Mouse (Mus musculus) thymus, postnatal 25 days (tissue): ENCODE data around the gene Dcxr.
"Not testable (repeated sequence)": the region's sequence is repeated elsewhere in the genome, so short reads cannot be mapped to it uniquely, and the experiment has no call there.

Source experiments
- DNase-seq: peaks from one replicate; pipeline ENCODE4 v3.0.0; 2022

Gene Dcxr

DNA sequence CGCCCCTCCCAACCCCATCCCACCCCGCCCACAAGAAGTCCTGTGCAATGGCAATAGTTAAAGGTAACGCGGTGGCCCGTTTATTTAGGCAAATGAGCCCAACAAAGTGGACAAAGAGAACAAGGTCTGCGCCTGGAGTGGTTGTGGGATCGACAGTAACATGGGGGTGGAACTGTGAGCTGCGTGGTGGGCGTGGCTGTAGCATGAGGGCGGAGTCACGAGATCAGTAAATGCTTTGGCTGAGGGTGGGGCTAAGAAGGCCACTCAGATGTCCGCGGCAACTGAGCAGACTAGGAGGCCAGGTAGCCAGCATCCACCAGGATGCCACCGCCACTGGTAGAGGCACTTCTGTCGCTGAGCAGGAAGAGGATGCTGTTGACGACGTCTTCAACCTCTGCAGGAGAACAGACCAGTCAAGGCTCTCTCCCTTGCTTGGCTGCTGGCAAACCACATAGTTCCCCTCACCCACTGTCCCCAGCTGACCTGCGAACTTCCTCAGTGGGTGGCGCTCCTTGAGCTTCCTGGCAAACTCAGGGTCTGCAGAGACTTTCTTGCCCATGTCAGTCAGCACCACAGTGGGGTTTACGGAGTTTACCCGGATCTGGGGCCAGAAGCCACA lies 2.5 kb upstream of the Dcxr start:
- DNase-seq, result not testable (repeated sequence)

DNA sequence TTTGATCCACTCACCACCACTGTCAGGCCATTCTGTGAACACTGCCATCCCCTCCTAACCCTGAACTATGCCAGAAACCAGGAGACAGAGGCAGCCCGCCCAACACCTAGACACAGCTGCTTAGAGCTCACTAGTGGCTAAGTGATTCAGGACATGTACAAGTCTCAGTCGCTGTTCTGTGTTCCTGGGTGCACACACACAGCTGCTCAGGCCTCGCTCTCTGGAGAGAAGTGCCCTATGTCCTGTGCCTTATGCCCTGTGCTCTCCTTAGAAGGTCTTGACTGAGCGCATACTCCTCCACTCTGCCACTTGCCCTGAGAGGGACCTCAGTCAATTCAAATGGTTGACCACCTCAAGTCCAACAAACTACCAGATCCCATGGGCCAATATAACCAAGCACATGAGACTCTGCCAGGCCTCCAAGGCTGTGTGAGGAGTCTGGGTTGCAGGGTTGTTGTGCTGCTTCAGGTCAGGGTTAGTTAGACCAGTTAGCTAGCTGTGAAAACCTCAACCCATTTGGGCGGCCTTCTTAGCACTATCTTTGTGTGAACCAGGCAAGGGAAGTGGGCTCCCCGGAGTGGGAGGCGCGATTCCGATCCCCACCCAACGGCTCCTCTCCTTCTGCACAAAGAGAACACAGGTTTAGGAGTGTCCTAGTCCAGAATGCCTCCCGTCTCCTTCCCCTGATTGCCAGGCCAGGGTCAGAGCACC lies 1.6 kb upstream of the Dcxr start:
- no peak for DNase-seq

DNA sequence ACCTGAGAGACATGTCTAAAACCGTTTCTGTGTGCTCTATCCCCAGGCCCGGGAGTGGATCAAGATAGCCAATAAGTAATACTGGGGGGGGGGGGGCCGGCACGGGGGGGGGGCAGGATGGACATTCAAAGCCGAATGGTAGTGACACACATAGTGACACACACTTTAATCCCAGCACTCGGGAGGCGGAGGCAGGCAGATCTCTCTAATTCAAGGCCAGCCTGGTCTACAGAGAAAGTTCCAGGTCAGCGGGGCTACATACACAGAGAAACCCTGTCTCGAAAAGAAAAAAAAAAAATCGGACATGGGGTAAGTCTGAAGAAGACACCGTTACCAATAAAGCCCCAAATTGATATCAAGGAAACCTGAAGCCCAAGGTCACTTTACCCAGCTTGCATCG lies 483 bp upstream of the Dcxr start:
- no peak for DNase-seq

DNA sequence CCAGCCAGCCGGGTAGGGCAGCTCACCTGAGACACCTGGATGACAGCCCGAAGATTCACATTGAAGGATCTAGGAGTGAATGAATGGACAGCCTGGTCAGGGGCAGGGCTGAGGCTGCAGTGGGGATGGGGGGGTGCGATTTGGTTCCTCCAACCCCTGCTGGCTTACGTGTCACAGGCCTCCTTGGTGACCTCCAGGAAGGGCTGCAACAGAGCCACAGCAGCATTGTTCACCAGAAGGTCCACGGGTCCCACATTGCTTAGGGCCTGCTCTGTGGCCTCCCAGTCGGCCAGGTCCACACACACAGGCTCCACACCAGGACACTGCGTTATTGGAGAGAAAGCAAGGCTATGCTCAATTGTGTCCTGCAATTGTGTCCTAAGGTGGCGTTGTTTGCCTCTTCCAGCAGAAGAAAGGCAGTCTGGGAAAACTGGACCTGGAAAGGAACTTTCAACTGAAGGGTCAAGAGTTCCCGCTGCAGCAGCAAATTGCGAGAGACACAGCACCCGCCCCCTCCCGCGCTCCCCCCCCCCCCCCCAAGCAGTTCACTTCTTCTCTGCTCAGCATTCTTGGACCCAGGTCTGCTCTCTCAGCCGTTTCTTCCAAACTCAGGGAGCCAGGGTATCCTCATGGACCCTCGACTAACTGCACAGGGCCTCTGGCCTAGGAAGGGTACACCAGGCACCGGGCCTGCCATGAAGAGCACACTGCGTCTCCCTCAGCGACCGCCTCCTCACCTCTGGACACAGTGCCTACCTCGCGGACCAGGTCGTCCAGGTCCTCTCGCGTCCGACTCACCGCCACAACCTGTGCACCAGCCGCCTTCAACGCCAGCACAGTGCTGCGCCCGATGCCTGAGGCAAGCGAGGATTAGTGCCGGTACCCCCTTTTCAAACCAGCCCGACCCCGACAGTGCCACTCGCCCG lies 575 bp downstream of the Dcxr start:
- DNase-seq, result no peak

DNA sequence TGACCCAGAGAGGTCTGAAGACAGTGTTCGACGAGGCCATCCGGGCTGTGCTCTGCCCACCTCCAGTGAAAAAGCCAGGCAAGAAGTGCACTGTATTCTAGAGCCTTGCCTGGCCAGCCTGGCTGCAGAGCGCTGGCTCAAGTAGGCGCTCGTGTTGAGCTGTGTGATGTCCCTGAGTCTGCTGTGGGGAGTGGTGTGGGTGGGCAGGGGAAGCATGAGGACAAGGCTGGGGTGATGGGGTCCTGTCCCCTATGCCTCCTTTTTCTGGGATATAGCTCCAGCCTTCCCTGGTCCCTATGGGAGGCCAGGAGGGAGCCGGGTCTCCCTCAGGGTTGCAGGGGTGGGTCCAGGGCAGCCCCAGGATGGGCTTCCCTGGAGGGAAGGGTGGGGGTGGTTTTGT lies 3.6 kb downstream of the Dcxr start:
- DNase-seq, result no peak

DNA sequence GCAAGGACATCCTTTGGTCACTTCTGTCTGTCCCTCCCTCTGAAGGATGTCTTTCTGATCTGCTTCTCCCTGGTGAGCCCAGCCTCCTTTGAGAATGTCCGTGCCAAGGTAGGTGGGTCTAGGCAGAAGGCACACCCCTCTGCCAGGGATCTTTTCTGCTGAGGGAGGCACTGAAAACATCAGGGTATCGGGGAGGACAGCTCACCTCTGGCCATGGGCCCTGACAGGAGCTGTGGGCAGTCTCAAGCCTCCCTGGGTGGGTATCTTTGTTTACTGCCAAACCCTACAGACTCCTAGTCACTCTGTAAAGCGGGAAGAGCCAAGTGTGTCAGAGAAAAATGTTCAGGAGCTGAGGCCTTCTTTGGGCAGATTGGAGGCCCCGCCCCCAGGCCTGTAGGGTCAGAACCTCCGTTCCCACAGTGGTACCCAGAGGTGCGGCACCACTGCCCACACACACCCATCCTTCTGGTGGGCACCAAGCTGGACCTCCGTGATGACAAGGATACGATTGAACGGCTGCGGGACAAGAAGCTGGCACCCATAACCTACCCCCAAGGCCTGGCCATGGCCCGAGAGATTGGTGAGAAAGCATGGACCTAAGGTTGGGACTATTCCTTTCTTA lies 4.2 kb downstream of the Dcxr start:
- DNase-seq, result no peak

DNA sequence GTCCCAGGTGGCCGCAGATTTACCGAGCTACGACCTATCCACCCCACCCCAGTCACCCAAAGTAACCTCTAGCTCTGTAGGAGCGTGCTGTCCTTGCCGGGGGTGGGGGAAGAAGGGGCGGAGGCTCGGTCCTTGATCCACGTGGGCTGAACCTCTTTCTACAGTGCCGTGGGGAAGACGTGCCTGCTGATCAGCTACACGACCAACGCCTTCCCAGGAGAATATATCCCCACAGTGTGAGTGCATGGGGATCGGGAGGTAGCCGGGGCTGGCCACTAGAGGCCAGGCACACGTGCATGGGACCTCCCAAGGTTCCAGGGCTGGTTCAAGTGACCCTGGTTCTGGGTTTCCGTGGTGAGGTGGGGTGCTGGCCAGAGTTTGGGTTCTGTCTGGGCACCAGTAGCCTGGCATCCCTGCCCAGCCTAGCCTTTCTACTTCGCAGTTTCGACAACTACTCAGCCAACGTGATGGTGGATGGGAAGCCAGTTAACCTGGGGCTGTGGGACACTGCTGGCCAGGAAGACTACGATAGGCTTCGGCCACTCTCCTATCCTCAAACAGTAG lies 4.9 kb downstream of the Dcxr start:
- DNase-seq, result no peak

DNA sequence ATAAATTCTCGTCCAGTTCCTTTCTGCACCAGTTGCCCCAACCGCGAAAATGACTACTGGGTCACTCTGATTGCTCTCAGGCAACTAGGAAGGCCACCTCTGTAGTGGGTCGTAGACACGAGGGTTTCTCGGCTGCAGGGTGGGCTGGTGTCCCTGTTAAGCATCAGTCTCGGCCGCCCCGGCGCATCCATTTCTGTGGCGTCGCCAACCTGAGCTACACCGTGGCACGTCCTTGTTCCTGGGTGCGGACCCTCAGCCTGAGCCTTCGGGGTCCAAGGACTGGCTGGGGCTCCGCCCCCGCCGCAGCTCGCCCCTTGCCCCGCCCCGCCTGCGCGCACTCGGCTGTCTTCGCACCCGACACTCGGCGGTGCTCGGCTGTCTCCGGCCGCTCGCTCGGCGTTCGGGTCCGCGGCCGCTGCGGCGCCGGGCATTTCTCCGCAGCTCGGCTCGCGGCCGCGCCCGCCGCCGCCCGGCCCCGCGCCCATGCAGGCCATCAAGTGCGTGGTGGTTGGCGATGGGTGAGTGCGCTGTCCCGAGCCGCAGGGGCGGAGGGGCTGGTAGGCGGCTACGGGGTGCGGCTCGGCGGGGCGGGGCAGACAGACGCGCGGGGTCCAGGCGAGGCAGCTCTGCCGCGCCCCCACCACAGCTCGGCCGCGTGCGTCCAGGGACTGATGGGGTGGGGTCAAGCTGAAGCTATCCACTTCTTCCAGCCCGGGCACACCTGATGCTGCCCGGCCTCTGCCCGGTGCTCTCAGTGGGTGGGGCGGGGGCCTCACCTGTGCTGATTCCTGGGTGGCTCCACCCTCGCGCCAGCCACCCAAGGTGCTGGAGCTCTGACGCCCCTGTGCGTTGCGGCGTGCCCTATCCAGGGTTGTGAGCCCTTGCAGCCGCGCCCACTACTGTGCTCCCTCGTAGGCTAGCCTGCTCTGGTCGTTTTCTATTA lies 5.7 kb downstream of the Dcxr start, which contains the start of gene Rac3:
TSS of gene Rac3 (plus strand) at position 347 of the 943 bp plus-strand sequence.
- peak; percentile 63 for DNase-seq

DNA sequence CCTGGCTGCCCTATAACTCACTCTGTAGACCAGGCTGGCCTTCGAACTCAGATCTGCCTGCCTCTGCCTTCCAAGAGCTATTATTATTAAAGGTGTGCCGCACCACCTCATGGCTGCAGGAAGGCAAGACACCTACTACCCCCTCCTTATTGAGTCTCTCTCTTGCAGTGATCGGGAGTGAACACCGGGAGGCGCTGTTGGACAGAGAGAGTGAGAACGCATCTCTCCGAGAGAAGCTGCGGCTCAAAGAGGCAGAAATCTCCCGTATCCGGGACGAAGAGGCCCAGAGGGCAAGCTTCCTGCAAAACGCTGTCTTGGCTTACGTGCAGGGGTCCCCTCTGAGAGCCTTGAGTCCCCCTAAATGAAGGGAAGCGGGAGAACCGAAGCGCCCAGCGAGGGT lies 6.6 kb downstream of the Dcxr start:
- peak; percentile 92 for DNase-seq

DNA sequence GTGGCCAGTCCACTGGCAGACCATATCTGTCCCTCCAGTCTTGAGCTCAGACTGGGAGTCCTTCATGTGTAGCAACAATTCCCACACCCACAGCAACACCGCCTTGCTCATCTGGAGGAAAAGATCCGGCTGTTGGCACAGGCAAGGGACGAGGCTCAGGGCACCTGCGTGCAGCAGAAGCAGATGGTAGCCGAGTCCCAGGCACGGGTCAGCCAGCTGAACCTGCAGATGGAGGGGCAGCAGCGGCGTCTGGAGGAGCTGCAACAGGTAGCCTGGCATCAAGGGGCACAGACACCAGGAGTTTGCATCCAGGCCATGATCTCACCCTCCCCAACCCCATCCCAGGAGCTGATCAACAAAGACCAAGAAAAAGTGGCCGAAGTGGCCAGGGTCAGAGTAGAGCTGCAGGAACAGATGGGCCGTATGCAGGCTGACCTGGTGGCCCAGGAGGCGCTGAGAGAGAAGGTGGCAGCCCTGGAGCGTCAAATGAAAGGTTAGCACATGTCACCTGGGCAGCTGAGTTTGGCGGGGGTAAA lies 7.2 kb downstream of the Dcxr start:
- no peak for DNase-seq

DNA sequence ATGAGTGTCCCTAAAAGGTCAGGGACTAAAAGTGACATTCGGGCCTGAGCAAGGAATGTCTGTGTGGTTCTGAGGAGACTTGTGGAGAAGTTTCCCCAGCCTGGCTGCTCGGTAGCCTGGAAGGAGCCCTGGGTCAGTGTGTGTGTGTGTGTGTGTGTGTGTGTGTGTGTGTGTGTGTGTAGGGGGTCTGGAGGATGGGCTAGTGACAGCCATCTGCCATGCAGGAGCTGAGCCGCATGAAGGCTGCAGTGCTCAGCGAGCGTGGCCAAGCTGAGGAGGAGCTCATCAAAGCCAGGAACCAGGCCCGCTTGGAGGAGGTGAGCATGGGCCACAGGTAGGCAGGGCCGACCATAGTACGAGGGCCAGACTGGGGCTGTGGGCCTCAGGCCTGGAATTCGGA lies 7.8 kb downstream of the Dcxr start:
- DNase-seq, result no peak

DNA sequence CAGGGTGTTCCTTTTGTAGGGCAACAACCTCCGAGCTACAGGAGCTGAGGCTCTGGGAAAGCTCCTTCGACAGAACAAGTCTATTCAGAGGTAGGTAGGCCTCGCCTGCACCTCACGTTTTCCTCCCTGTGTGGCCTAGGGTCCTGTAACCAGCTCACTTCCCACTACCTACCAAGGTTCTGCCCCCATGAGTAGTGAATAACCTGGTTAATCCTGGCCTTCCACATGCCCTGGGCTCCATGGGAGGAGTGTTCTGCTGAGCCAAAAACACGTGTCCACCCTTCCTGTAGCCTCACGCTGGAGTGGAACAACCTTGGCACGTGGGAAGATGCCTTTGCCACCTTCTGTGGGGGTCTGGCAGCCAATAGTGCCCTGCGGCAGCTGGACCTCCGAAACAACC lies 11.9 kb downstream of the Dcxr start:
- DNase-seq, result no peak

DNA sequence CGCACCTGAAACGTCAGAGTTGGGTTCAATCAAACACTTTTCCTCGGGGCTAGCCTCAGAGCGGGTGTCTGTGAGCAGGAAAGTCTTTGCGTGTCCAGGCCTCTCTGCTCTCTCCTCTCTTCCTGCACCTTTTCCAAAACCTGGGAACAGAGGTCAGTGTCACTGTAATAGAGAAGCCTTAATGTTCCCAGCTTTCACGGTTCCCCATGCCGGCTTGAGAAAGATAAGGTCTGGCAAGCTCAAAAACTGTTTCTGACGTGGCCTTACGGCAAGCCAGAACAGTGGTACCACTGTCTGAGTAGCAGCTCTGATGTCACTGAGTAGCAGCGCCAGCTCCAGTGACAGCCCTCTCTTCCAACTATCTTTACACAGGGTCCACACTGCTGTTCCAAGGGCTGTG lies 12.5 kb downstream of the Dcxr start:
- DNase-seq, result no peak

DNA sequence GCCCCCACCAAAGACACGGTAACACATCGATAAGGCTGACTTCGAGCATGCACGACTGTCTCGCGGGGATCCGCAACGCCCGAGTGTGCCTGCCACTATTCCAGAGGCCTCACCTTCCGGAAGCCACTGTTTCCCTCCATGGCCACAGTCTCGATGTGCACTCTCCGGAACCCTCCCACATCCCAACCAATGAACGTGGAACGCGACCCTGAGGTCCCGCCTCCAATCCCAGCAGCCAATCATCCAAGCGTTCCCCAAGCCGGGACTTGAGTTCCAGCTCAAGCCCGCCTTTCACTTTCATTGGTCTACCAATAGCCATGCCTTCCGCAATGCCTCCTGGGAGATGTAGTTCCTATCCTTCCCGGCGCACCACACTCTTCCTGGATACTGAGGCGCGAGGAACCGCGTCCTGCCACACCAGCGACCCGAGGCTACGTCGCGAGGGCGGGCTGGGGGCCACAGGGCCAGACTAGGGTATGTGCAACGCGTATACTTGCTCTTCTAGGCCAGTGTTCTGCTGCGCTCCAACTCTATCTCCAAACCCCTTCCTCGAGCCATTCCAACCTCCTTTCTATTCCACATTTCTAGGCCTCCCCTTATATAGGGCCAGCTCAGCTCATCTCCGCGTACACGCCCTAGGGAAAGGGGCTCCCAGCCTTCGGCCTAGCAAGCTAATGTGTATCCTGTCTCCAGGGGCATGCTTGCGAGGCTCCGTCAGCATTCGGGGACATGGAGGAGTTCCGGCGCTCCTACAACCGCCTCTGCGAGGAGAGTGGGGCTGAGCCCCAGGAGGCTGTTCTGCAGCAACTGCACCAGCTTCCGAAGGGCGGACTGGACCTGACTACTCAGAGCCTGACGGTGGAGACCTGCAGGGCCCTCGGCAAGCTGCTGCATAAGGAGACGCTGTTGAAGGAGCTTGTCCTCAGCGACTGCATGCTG lies 13.2 kb downstream of the Dcxr start, which contains the start of the genes Cenpx and Lrrc45:
TSS of gene Cenpx (minus strand) at position 159 of the 939 bp plus-strand sequence.
TSS of gene Lrrc45 (plus strand) at position 346 of the 939 bp plus-strand sequence.
- peak; percentile 97 for DNase-seq

DNA sequence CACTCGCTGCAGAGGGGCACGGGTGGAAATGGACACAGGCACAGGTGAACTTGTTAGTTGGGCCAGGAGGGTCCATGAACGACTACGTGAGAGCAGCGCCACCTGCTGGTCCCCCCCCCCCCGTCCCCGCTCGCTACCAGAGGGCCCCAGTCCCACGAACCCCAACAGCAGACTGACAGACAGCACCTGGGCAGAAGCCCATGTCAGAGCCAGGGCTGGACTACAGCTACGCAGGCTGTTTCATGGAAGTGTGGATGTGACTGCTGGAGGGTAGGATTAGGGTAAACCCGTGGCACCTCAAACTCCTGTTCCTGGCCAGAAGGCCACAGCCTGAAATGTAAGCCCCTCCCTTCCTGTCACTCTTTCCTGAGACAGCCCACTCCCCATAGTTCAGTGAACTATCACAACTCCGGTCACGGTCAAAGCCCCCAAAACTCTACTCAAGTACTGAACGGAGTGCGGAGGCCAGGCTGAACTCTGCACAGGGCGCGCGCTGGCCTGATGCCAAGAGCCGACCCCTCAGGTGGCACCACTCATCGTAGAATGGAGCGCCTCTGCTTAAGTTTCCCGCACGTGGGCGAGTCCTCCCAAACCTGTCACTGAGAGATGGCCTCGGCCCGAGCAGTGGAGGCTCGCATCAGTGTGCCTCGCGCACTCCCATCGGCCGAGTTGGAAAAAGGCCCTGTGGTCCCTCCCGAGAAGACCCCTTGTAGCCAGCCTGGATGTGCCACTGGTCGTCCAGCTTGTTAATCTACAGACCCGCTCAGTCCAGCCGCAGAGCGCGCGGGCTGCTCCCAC lies 14.1 kb downstream of the Dcxr start:
- peak; percentile 66 for DNase-seq

DNA sequence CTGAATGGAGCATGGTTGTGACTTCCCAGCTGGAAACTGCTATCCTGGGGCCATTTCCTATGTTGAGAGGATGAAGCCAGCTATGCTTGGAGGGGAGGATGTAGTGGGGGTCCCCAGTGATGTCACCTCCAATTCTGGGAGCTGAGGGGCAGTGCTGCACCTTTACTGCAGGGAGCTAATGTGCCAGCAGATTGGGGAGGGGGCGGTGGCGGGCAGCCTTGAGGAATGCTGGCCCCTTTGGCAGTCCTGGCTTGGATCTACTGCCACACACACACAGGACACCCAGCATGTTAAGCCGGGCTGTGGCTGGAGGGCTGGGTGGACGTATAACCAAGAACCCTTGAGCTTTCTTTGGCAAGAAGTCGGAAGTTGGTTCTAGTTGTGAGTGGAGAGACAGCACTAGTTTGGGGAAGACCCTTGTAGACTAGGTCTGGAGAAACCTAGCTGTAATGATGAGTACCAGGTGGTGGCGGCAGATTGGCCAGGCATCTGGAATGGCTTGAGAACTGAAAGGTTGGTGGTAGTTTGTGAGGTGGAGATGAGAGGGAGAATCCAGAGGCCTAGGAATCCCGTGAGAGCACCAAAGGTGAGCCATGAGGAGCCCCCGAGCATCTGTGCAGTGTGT lies 15.0 kb downstream of the Dcxr start:
- no peak for DNase-seq

DNA sequence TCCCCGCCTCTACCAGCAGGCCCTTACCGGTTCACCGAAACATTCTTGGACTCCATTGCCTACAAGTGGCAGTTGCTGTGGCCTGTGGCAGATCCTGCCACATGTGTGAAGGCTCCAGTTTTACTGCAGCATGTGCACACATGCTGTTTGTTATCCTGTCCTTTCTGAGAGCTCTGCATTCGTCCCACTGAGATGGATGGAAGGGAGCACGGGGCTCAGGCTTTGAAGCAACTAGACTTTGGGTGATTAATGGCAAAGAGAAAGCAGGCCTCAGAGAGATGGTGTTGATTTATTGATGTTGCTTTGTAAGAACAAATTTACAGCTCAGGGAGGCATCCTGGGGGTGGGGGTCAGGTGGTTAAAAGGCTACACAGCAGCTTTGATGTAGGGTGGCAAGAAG lies 16.4 kb downstream of the Dcxr start:
- no peak for DNase-seq

DNA sequence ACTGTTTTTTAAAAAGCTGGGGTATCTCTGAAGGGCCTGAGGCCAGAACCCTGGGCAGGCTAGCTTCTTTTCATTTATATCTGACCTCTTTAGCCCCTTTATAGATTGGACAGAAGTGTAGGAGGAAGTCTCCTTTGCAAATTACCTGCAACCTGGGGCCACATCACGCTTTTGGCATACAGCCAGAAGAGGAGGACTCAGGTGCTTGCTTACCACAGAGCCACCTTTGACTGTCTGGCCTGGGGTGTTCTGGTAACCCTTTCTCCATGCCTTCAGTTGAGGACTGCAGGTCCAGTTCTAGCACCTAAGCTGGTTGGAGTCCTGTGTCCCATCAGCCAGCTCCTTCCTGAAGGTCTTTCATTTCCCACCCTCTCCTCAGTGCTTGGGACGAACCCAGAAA lies 17.5 kb downstream of the Dcxr start:
- no peak for DNase-seq

DNA sequence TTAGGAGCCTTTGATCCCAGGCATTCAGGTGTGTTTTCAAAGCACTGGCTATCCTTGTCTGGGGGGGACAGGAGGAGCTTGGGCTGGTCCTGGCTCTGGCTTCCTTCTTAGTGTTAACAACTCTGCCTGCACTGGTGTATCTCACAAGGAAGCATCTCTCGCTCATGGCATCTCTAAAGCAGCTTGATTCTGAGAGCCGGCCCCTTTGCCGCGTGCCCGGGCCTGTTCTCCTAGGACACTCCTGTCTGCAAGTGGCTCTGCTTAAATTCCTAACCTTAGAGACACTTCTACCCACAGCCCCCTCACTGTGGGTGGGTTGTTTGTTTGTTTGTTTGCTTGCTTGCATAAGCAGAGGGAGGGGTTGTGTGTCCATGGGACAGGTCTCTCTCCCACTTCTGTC lies 19.1 kb downstream of the Dcxr start:
- DNase-seq, result no peak
